Mouse (Mus musculus): Measurements from ENCODE around the gene Pctp.

GRCm38 (mm10) chr11:90036416-90036815 lies 33.7 kb upstream of the Pctp start:
- no peak for TF ChIP-seq CTCF (IDR thresholded peaks at IDR 0.05; ENCODE audit: low read depth, low read length)
- no peak for TF ChIP-seq POLR2AphosphoS5 (IDR thresholded peaks at IDR 0.05; ENCODE audit: insufficient replicate concordance, low read depth, low read length)
- TF ChIP-seq TAL1 (conservative IDR thresholded peaks at IDR 0.05; ENCODE audit: low read depth, low read length) = no peak
- no peak for TF ChIP-seq GATA1 (IDR thresholded peaks at IDR 0.05; ENCODE audit: borderline replicate concordance, low read length)
- no peak for TF ChIP-seq GATA2 (IDR thresholded peaks at IDR 0.05; ENCODE audit: borderline replicate concordance, low read depth, low read length)

Data from G1E (cell line).